Mouse (Mus musculus): ENCODE measurements at regions not wholly inside any gene's neighbourhood (a gene's known extent, or its start where the extent isn't known, plus 50 kb on each side); places are given as distances from the start of the nearest gene placed in this dataset.

- DNase-seq (ENCODE audit: low read depth, low spot score), result no peak
- Histone ChIP-seq H3K36me3 (ENCODE audit: control insufficient read depth, insufficient read depth, low read length, poor library complexity, severe bottlenecking) (no peaks in the 10 kb centered on the region), H3K27me3 (ENCODE audit: control insufficient read depth, insufficient read depth, low read length, poor library complexity, severe bottlenecking) (no peaks in the 10 kb centered on the region)
Measured at GRCm38 (mm10) chr9:61047289-61047688, 252.9 kb downstream of the Uaca start.

GRCm38 (mm10) chr9:61048576-61048975 is 254.2 kb downstream of the Uaca start:
- DNase-seq (ENCODE audit: low read depth, low spot score), result no peak
- H3K36me3 ChIP-seq (ENCODE audit: control insufficient read depth, insufficient read depth, low read length, poor library complexity, severe bottlenecking), result no peaks in the 10 kb centered on the region
- H3K27me3 ChIP-seq (ENCODE audit: control insufficient read depth, insufficient read depth, low read length, poor library complexity, severe bottlenecking), result no peaks in the 10 kb centered on the region

- DNase-seq (ENCODE audit: low read depth, low spot score), result peak; percentile 45
- H3K27me3 ChIP-seq (ENCODE audit: control insufficient read depth, insufficient read depth, low read length, poor library complexity, severe bottlenecking), result no peaks in the 10 kb centered on the region
- no peaks in the 10 kb centered on the region for H3K36me3 ChIP-seq (ENCODE audit: control insufficient read depth, insufficient read depth, low read length, poor library complexity, severe bottlenecking)
Measured at GRCm38 (mm10) chr9:61052621-61053020, 258.3 kb downstream of the Uaca start.

DNA sequence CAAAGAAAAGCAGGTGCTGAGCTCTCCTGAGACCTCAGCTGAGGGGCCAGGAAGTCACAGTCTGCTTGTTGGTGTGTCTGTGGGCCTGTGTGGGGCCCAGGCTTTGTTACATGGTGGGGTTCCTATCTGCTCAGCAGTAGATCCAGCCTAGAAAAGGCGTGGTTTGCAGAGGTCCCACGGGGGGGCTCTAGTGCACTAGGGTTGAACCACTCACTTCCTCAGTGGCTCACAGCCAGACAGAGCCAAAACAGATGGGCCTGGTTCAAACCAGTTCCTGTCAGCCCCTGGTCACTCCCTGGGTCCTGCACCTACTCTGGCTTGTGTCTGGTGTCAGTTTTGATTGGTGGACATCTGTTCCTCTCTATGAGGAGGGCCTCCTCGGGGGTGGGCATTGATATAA is 260.1 kb downstream of the Uaca start:
- peak; percentile 94 for DNase-seq (ENCODE audit: low read depth, low spot score)
- H3K36me3 ChIP-seq (ENCODE audit: control insufficient read depth, insufficient read depth, low read length, poor library complexity, severe bottlenecking), result no peaks in the 10 kb centered on the region
- no peaks in the 10 kb centered on the region for H3K27me3 ChIP-seq (ENCODE audit: control insufficient read depth, insufficient read depth, low read length, poor library complexity, severe bottlenecking)

DNA sequence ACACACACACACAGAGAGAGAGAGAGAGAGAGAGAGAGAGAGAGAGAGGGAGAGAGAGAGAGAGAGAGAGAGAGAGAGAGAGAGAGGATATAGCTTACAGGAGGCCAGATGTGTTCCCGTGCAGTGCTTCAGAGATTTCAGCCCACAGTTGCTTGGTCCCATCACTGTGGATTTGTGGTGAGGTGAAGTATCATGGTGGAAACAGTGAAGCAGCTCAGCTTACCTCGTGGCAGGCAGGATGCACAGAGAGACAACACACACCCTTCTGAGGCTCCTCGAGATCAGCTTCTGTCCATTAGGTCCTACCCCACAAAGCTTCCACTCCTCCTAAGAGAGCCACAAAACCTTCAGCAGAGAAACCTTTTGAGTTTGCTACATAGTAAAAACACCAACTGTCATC is 261.1 kb downstream of the Uaca start:
- DNase-seq (ENCODE audit: low read depth, low spot score), result peak; percentile 26
- no peaks in the 10 kb centered on the region for H3K36me3 ChIP-seq (ENCODE audit: control insufficient read depth, insufficient read depth, low read length, poor library complexity, severe bottlenecking)
- no peaks in the 10 kb centered on the region for H3K27me3 ChIP-seq (ENCODE audit: control insufficient read depth, insufficient read depth, low read length, poor library complexity, severe bottlenecking)

DNA sequence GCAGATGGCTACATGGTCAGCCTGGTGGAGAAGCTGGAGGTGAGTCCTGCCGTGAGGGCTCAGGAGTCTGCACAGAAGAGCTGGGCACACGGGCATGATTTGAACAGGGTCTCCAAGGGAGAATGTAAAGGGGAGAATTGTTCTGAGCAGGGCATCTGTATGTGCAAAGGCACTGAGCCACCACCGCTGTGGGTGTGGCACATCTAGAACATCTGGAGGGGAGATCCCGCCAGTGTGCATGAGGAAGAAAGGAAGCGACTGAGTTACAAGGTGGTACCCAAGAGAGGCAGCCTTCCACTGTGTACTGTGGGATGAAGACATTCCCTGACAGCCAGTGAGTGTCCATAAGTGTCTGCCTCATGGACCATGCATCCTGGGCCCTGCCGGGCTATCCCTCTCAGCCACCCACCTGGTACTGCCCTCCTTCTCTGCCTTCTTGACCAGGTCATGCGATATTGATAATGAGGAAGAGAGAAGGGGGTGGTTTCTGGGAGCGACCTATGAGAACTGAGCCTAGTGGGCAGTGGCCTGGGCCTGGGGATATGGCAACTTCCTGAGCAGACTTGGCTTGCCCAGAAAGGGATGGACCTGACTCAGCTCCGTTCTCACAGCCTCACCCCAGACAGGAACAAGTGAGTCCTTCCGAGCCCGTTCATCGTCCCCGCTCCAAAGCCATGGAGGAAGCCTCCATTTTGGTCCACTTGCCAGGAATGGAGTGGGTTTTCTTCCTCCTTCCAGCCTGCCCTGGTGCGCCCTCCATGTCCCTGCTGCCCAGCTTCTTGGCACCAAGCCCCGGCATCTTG is 261.8 kb downstream of the Uaca start:
- DNase-seq (ENCODE audit: low read depth, low spot score), result peak; percentile 39
- Histone ChIP-seq H3K36me3 (ENCODE audit: control insufficient read depth, insufficient read depth, low read length, poor library complexity, severe bottlenecking) (no peaks in the 10 kb centered on the region), H3K27me3 (ENCODE audit: control insufficient read depth, insufficient read depth, low read length, poor library complexity, severe bottlenecking) (no peaks in the 10 kb centered on the region)

GRCm38 (mm10) chr9:61056731-61057270 is 262.5 kb downstream of the Uaca start:
- DNase-seq (ENCODE audit: low read depth, low spot score), result peak; percentile 48
- no peaks in the 10 kb centered on the region for H3K36me3 ChIP-seq (ENCODE audit: control insufficient read depth, insufficient read depth, low read length, poor library complexity, severe bottlenecking)
- H3K27me3 ChIP-seq (ENCODE audit: control insufficient read depth, insufficient read depth, low read length, poor library complexity, severe bottlenecking), result no peaks in the 10 kb centered on the region

- Histone ChIP-seq H3K27me3 (ENCODE audit: control insufficient read depth, insufficient read depth, low read length, poor library complexity, severe bottlenecking) (no peaks in the 10 kb centered on the region), H3K36me3 (ENCODE audit: control insufficient read depth, insufficient read depth, low read length, poor library complexity, severe bottlenecking) (no peaks in the 10 kb centered on the region)
- no peak for DNase-seq (ENCODE audit: low read depth, low spot score)
Measured at GRCm38 (mm10) chr9:61059225-61059624, 264.9 kb downstream of the Uaca start.

DNA sequence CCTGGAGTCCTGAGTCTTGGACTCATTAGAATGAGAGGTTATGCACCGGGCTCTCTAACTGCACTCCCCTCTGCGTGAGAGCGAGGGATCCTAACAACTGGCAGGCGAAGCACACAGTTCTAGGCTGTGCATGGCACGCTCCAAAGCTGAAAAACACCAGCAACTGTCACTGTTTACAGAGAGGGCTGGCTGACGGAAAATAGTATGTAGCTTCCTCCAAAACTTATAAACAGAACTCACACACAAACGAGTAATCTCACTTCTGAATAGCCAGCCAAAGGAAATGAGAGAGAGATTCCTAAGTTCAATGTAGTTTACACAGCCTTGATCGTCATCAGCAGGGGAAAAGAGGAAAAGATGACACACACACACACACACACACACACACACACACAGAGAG is 266.6 kb downstream of the Uaca start:
- no peaks in the 10 kb centered on the region for H3K27me3 ChIP-seq (ENCODE audit: control insufficient read depth, insufficient read depth, low read length, poor library complexity, severe bottlenecking)
- H3K36me3 ChIP-seq (ENCODE audit: control insufficient read depth, insufficient read depth, low read length, poor library complexity, severe bottlenecking), result no peaks in the 10 kb centered on the region
- DNase-seq (ENCODE audit: low read depth, low spot score), result no peak

GRCm38 (mm10) chr9:61064714-61065305 is 270.5 kb downstream of the Uaca start:
- no peak for DNase-seq (ENCODE audit: low read depth, low spot score)
- H3K27me3 ChIP-seq (ENCODE audit: control insufficient read depth, insufficient read depth, low read length, poor library complexity, severe bottlenecking), result no peaks in the 10 kb centered on the region
- H3K36me3 ChIP-seq (ENCODE audit: control insufficient read depth, insufficient read depth, low read length, poor library complexity, severe bottlenecking), result no peaks in the 10 kb centered on the region

DNA sequence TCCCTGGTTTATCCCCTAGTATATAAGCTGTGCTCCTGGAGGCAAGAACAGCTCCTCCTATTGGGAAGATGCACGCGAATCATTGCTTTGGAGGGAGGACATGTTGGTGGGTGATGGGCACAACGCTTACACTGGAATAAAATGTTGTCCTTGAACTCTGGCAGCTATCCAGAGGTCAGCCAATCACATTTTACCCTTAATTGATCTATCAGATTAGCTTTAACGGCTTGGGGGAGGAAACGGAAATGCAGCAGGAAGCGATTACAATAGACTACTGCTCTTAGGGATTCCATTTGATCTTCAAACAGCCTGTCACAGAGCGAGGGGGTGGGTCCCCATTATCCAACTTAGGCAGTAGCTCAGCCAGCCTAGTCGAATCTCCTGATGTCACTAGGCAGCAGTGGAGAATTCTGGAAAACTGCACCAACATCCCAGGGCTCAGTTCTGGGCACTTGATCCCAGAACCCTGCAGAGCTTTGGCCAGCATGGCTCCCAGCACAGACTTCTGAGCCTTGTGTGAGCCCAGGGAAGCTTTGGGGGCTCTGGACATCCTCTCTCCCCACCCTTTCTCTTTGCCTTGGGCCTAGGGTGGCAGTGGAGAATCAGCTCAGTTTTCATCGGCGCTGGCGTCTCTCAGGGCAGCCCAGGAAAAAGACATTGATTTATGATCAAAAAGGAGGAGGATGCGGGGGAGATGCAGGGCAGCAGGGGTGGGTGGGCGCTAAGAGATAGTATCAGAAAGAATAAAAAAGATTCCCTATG is 275.4 kb downstream of the Uaca start:
- H3K36me3 ChIP-seq (ENCODE audit: control insufficient read depth, insufficient read depth, low read length, poor library complexity, severe bottlenecking), result no peaks in the 10 kb centered on the region
- H3K27me3 ChIP-seq (ENCODE audit: control insufficient read depth, insufficient read depth, low read length, poor library complexity, severe bottlenecking), result no peaks in the 10 kb centered on the region
- no peak for DNase-seq (ENCODE audit: low read depth, low spot score)

DNA sequence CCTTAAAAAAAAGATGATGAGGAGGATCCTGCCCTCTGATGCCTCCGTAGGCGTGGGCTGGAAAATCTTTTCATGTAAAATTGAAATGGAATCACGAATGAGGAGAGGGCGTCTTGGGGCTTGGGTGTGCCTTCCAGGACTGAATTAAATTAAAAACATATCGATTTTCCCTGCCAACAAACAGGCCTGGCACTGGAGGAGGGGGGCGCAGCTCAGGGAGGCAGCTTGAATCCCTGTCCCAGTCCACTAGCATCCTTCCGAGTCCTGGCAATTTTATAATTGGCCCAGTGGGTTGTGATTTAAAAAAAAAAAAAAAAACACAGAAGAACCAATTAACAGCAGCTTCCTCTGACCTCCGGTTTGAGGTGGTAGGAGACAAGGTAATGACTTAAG is 276.0 kb downstream of the Uaca start:
- no peak for DNase-seq (ENCODE audit: low read depth, low spot score)
- H3K27me3 ChIP-seq (ENCODE audit: control insufficient read depth, insufficient read depth, low read length, poor library complexity, severe bottlenecking), result no peaks in the 10 kb centered on the region

GRCm38 (mm10) chr9:61070861-61071260 is 276.5 kb downstream of the Uaca start:
- no peaks in the 10 kb centered on the region for H3K36me3 ChIP-seq (ENCODE audit: control insufficient read depth, insufficient read depth, low read length, poor library complexity, severe bottlenecking)
- no peak for DNase-seq (ENCODE audit: low read depth, low spot score)
- H3K27me3 ChIP-seq (ENCODE audit: control insufficient read depth, insufficient read depth, low read length, poor library complexity, severe bottlenecking), result no peaks in the 10 kb centered on the region

More for the DNA sequence above, 276.0 kb downstream of the Uaca start:
- no peaks in the 10 kb centered on the region for H3K36me3 ChIP-seq (ENCODE audit: control insufficient read depth, insufficient read depth, low read length, poor library complexity, severe bottlenecking)

DNA sequence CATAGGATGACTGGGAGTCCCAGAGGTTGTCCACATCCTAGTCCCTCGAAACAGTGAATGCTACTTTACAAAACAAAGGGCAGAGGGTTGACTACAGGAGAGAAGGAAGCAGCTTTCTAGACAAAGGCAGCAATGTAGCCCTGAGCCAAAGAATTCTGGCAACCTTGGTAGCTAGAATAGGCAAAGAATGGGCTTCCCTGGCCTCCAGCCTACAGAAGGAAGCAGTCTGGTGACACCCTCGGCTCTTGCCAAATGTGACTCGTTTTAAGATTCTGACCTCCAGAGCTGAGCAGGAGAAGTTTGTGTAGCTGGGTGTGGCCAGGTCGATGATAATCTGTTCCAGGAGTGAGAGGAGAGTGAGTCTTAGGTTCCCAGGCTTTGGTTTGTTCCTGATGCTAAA is 279.1 kb downstream of the Uaca start:
- DNase-seq (ENCODE audit: low read depth, low spot score), result no peak
- Histone ChIP-seq H3K27me3 (ENCODE audit: control insufficient read depth, insufficient read depth, low read length, poor library complexity, severe bottlenecking) (no peaks in the 10 kb centered on the region), H3K36me3 (ENCODE audit: control insufficient read depth, insufficient read depth, low read length, poor library complexity, severe bottlenecking) (no peaks in the 10 kb centered on the region)

DNA sequence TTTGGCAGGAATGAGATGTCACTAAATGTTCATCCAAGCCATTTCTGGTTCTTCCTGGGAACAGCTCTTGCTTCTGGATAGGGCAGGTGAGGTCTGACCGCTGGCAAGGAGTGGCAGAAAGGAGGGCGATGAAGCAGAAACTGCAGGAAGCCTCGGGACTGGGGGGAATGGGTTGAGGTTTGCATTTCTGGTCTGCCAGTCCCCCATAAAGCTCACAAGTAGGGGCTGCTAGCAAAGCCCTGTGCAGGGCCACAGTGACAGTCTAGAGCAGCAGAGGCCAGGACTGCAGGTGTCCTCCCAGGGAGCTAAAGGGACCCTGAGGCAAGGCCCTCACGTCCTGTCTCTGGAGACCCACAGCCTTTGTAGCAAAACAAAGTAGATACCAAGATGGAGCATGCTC is 280.7 kb downstream of the Uaca start:
- Histone ChIP-seq H3K27me3 (ENCODE audit: control insufficient read depth, insufficient read depth, low read length, poor library complexity, severe bottlenecking) (no peaks in the 10 kb centered on the region), H3K36me3 (ENCODE audit: control insufficient read depth, insufficient read depth, low read length, poor library complexity, severe bottlenecking) (no peaks in the 10 kb centered on the region)
- no peak for DNase-seq (ENCODE audit: low read depth, low spot score)

All from splenic B cell, adult 2 months (primary cell).